Mouse (Mus musculus): Measurements from ENCODE around the gene Fbxl5. TPM values are rescaled to one million over a fixed set of nuclear protein-coding genes. Genes with fewer than 3 reads are reported as not detected.

Fbxl5 gene
- polyA plus RNA-seq, 1 experiment from 2014 or later, result 96.6 TPM

Other genes starting within 250 kb of the Fbxl5 start
- gene Cc2d2a, start 159.3 kb downstream of the Fbxl5 start, polyA plus RNA-seq (2014; fragmentation: Nextera tagmentation; extraction: Ambion mirVana), result 7.2 and 8.6 TPM in 2 replicates
- gene Bst1, start 2.8 kb downstream of the Fbxl5 start, polyA plus RNA-seq (2014; fragmentation: Nextera tagmentation; extraction: Ambion mirVana), result not detected in 2 replicates
- 1.5 and 3.9 TPM in 2 replicates for gene Cd38, start 46.9 kb upstream of the Fbxl5 start, polyA plus RNA-seq (2014; fragmentation: Nextera tagmentation; extraction: Ambion mirVana)
- not detected in 2 replicates for gene Gm7879, start 91.5 kb upstream of the Fbxl5 start, polyA plus RNA-seq (2014; fragmentation: Nextera tagmentation; extraction: Ambion mirVana)
- gene Fgfbp1, start 160.1 kb upstream of the Fbxl5 start, polyA plus RNA-seq (2014; fragmentation: Nextera tagmentation; extraction: Ambion mirVana), result 0.54 and 8.1 TPM in 2 replicates

All from neural tube, embryonic 14.5 days (tissue).